7 mouse cellular contexts compared by ENCODE assay signal in the genomic region with DNA sequence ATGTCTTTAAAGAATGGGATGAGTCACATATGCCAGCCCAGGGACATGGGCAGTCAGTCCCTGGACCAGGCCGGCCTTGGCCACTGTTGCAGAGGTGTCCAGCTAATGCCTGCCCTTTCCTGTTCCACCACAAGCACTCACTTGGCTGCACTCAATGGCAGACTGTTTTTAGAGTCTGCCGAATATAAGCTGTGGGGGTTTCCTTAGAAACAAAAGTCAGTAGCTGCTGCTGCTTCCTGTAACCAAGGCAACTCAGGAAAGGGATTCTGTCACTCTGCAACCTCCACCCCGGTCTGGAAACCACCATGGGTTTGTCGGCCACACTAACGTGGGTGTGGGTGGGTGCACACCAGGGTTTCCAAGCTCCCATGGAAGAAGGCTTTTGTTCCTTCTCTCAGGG.
DNase-seq lines count a peak whose midpoint lies in the region; ATAC-seq lines count a peak whose summit lies in the region.

No protein-coding gene starts in this region.

- peak; percentile 56 for DNase-seq in 3134 (ENCODE audit: extremely low read depth, insufficient read length, low spot score)
- DNase-seq in CD4-positive, CD25-positive, alpha-beta regulatory T cell, adult 2 months (ENCODE audit: low read depth, low spot score): peak; percentile 85
- DNase-seq in frontal cortex, adult 2 months (ENCODE audit: extremely low spot score in 1 of 2, low spot score in 1 of 2): peak; percentile 77 to 86
- DNase-seq in kidney, adult 9 months: peak; percentile 54
- DNase-seq in lung, postnatal 25 days (ENCODE audit: low spot score): peak; percentile 82
- peak; percentile 27 for DNase-seq in right cerebral cortex, postnatal 4 days

- no peak for ATAC-seq in megakaryocyte-erythroid progenitor cell, adult 5-6 weeks (replicated peaks; ENCODE audit: low FRiP score, low TSS enrichment, poor library complexity, severe bottlenecking)

Comparison
In these comparisons a context has a peak if more than half of its experiments do, and no peak if none do; other contexts are left out.
1. DNase-seq: peak in every context shown above with its lines; median percentile 85 in CD4-positive, CD25-positive, alpha-beta regulatory T cell, adult 2 months; 82 in lung, postnatal 25 days; 82 in frontal cortex, adult 2 months; 56 in 3134; 54 in kidney, adult 9 months; 27 in right cerebral cortex, postnatal 4 days.